Mouse (Mus musculus) kidney, adult 2 months (tissue): ENCODE measurements around the gene Aoah.

ENCODE experiments used
- CTCF ChIP-seq: fragments of 200-500 bp; conservative IDR thresholded peaks from 2 replicates; pipeline ENCODE4 v1.5.1; 2011; ENCODE audit warnings: low read depth, mild to moderate bottlenecking, control low read depth, low read length, moderate library complexity, mixed read lengths; ENCODE audit not compliant: insufficient read depth, insufficient read length
- POLR2A ChIP-seq: fragments of 200-500 bp; IDR thresholded peaks from one replicate; pipeline ENCODE4 v1.6.1; 2011; ENCODE audit warnings: low read depth, low read length, control low read depth

DNA sequence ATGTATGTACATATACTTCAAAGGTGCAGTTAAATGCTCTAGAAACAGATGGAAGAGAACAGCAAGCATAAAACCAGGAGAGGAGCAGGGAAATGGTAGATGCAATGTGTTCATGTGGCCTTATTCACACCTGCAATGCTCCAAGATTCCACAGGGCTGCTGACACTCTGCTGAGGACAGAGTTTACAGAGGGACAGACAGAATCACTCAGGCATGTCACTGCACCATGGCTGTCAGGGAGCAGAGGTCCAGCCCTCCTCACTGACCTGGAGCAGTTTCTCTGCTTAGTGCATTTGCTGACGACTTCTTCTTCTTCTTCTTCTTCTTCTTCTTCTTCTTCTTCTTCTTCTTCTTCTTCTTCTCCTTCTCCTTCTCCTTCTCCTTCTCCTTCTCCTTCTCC lies 105.5 kb downstream of the Aoah start:
- TF ChIP-seq POLR2A (no peak), CTCF (no peak; the same call in 1 of the 2 replicates)
